Mouse (Mus musculus) testis, adult 2 months (tissue): ENCODE results near the gene Cblc. TPM values are rescaled to one million over a fixed set of nuclear protein-coding genes. Genes with fewer than 3 reads are reported as not detected.

ENCODE experiments used
- H3K27ac ChIP-seq: fragments of 200-500 bp; 2 replicates; pipeline ENCODE4 v1.5.1; 2012; ENCODE audit warnings: low read depth, low read length; ENCODE audit not compliant: control insufficient read depth, insufficient read depth
- H3K27me3 ChIP-seq: fragments of 200-500 bp; 2 replicates; pipeline ENCODE4 v1.6.1; 2012; ENCODE audit warnings: mild to moderate bottlenecking, low read length, moderate library complexity; ENCODE audit not compliant: control insufficient read depth, insufficient read depth
- H3K36me3 ChIP-seq: fragments of 200-500 bp; 2 replicates; pipeline ENCODE4 v1.6.1; 2012; ENCODE audit warnings: mild to moderate bottlenecking, low read length; ENCODE audit not compliant: control insufficient read depth, insufficient read depth
- H3K4me1 ChIP-seq: fragments of 200-500 bp; 2 replicates; pipeline ENCODE4 v1.6.1; 2012; ENCODE audit warnings: low read length; ENCODE audit not compliant: control insufficient read depth, insufficient read depth
- H3K4me3 ChIP-seq: fragments of 200-500 bp; 2 replicates; pipeline ENCODE4 v1.5.1; 2012; ENCODE audit warnings: low read depth, mild to moderate bottlenecking, low read length, moderate library complexity, mixed read lengths; ENCODE audit not compliant: control insufficient read depth
- CTCF ChIP-seq: fragments of 200-500 bp; IDR thresholded peaks from 2 replicates; pipeline ENCODE4 v1.5.1; 2012; ENCODE audit warnings: low read depth, mild to moderate bottlenecking, inconsistent platforms, low read length, moderate library complexity; ENCODE audit not compliant: control insufficient read depth, insufficient read depth, insufficient replicate concordance
- POLR2A ChIP-seq: fragments of 200-500 bp; IDR thresholded peaks from 2 replicates; pipeline ENCODE4 v1.6.1; 2012; ENCODE audit warnings: low read depth, mild to moderate bottlenecking, inconsistent platforms, low read length, moderate library complexity; ENCODE audit not compliant: control insufficient read depth
- polyA plus RNA-seq: library from polyadenylated mRNA; depleted of rRNA; stranded (reverse); fragments of >200 nt; gene quantifications from 2 replicates; pipeline ENCODE4 v1.2.3, GENCODE M21; 2012; rRNA removed

Gene Cblc
- polyA plus RNA-seq, result 0.82 TPM in 1 of 2 replicates, not detected in the other

DNA sequence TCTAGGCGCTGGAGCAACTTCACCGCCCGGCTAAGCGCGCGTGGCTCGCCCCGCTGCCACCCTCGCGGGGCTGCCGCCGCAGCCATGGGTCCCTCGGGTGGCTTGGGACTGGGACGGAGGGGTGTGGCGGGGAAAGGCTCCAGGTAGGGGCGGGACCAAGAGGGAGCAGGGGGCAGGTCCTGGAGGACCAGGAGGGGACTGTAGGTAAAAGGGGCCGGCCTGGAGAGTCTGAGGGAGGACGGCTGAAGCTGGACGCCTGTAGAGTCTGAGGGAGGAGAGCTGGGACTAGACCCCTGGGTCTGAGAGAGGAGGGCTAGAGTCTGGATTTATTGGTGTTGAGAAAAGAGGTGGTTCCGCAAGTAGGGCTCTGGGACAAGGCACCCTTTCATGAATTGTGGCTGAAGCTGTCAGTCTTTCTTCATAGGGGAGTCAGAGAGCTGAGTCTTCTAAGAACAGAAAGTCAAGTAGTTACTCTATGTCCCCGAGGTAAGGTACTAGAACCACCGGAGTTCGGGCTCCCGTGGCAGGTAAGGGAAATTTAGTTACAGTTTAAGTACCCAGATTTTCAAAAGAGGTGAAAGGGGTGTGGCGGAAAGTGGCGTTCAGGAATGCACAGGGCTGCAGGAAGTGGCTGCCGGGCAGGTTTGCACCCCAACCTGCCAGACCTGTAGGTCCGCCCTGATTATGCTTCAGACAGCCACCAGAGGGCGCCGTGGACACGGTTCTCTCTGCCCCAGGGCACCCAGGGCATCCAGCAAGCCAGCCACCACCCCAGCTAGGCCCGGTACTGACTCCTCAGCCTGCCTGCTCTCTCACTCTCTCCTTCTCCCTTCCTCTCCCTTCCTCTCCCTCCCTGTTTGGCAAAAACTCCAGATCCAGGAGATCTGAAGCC, at the start of gene Cblc:
Gene Cblc (minus strand): TSS at position 113 of the 892 bp plus-strand sequence.
- Histone ChIP-seq H3K36me3 (no peaks in the 10 kb centered on the region), H3K27me3 (no peaks in the 10 kb centered on the region; the same call in 1 of the 2 replicates), H3K4me3 (no peak within 1 kb of the TSS), H3K27ac (no peak within 1 kb of the TSS), H3K4me1 (peaks cover 5% of the 10 kb centered on the region)
- TF ChIP-seq POLR2A, result no peak
- peak; percentile 95 for TF ChIP-seq CTCF

DNA sequence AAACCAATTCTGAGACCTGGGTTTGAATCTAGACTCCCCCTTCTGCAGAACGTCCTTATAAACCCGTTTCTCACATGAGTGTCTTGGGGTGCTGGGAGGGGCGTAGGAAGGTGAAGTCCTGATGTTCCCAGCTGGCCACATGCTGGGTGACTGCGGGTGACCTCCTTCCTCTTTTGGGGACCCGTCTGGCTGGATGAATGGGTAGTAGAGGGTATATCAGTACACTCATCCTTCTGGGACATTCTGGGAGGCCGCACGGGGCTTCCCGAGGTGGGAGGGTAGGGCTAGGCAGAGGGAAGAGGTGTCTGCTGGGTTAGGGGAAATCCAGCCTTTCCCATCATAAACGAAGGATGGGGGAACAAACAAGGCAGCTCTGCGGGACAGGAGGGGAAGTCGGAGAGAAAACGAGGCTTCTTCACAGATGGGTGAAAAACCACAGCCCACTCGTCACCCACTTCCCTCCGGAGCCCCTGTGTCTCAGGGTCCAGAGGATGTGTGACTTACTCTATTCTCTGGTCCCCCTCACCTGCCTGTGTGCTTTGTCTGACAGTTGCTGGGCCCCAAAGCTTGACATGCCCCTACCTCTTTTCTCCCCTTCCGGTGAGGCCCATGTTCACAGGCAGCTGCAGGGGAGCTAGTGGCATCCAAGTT, 48.0 kb upstream of the Cblc start:
- no peak overlapping the region for H3K27ac ChIP-seq
- no peak for TF ChIP-seq POLR2A
- TF ChIP-seq CTCF, result no peak
- no peaks in the 10 kb centered on the region for H3K36me3 ChIP-seq
- H3K4me3 ChIP-seq, result no peak overlapping the region
- H3K27me3 ChIP-seq, result no peaks in the 10 kb centered on the region
- peaks cover 17% of the 10 kb centered on the region for H3K4me1 ChIP-seq

DNA sequence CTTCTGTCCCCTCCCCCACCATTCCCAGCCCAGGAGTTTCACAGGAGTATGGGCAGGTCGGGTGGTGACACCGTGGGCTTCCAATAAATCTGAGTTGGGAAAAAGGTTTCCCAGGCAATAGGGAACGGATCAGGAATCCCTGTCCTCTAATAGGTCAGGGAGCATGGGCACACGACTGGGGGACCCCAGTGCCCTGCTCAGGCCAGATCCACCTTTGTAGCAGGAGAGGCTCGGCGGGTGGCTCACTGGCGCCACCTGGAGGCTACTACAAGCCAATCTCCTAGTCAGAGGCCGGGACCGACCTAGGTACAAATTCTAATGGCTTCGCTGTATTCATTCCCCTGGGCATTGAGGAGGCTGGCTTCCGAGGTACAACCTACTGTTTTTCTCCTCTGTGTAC, 47.0 kb upstream of the Cblc start:
- Histone ChIP-seq H3K4me3 (no peak overlapping the region), H3K27ac (no peak overlapping the region), H3K4me1 (peaks cover 17% of the 10 kb centered on the region), H3K27me3 (no peaks in the 10 kb centered on the region), H3K36me3 (no peaks in the 10 kb centered on the region)
- TF ChIP-seq POLR2A (no peak), CTCF (peak; percentile 86)

- H3K27me3 ChIP-seq, result no peaks in the 10 kb centered on the region
- no peak for TF ChIP-seq CTCF
- no peak for TF ChIP-seq POLR2A
- H3K4me3 ChIP-seq, result no peak overlapping the region
- no peak overlapping the region for H3K27ac ChIP-seq
- peaks cover 17% of the 10 kb centered on the region for H3K4me1 ChIP-seq
- no peaks in the 10 kb centered on the region for H3K36me3 ChIP-seq
These were observed 46.4 kb upstream of the Cblc start for GRCm38 (mm10) chr7:19842885-19843504.

DNA sequence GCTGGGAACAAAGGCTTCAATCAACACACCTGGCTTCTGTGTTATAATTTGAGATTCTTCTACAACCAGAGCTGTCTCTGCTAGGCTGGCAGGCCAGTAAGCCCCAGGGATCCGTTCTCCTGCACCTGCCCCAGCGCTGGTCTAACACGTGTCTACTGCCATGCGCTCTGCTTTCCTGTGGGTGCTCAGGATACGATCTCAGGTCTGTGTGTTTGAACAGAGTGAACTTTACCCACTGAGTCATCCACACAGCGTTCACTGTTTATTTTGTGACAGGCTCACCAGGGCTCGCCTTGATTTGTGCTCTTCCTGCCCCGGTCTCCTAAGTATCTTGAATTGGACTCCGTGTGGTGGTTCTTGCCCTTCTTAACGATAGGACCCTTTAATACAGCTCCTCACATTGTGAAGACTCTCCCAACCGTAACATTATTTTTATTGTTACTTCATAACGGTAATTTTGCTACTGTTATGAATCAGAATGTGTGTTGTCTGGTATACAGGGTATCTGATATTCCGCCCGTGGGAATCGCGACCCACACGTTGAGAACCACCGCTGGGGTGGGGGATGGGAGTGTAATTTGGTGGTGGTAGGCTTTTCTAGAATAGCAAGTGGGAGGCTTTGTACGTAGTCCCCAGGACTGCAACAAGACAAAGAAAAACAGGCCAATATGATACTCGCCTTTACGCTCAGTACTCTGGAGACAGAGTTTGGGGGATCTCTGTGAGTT, 45.2 kb upstream of the Cblc start:
- Histone ChIP-seq H3K4me1 (peaks cover 14% of the 10 kb centered on the region), H3K4me3 (no peak overlapping the region), H3K27me3 (no peaks in the 10 kb centered on the region), H3K36me3 (no peaks in the 10 kb centered on the region), H3K27ac (no peak overlapping the region)
- TF ChIP-seq CTCF, result no peak
- no peak for TF ChIP-seq POLR2A

GRCm38 (mm10) chr7:19840936-19841335, 44.3 kb upstream of the Cblc start:
- no peak overlapping the region for H3K4me3 ChIP-seq
- H3K27me3 ChIP-seq, result no peaks in the 10 kb centered on the region
- H3K4me1 ChIP-seq, result peaks cover 14% of the 10 kb centered on the region
- no peak for TF ChIP-seq CTCF
- peak overlapping the region; percentile 5; the same call in 1 of the 2 replicates for H3K27ac ChIP-seq
- no peaks in the 10 kb centered on the region for H3K36me3 ChIP-seq

DNA sequence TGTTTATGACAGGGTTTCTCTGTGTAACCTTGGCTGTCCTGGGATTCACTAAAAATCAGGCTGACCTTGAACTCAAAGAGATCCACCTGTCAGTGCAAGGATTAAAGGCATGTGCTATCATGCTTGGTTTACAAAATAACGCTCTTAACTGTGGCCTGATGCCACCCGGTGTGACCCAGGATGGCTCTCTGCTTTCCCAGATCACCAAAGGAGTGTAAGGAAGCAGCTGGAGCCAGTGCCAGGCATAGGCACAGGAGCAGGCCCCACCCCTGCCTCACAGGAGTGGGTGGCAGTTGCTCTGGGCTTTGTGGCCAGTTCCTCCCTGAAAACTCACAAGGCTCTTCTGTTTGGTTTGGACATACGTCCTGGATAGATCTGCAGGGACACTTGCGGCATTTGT, 43.8 kb upstream of the Cblc start:
- TF ChIP-seq CTCF (no peak), POLR2A (no peak)
- Histone ChIP-seq H3K27ac (peak overlapping the region; percentile 5; the same call in 1 of the 2 replicates), H3K4me1 (peaks cover 14% of the 10 kb centered on the region), H3K27me3 (no peaks in the 10 kb centered on the region), H3K4me3 (no peak overlapping the region), H3K36me3 (no peaks in the 10 kb centered on the region)
